Mouse (Mus musculus): ENCODE results near the gene Chst8. TPM values are rescaled to one million over a fixed set of nuclear protein-coding genes. Genes with fewer than 3 reads are reported as not detected.
A peak's percentile ranks its signal among the peaks of the same experiment; 100 is the strongest.

Gene Chst8
- polyA plus RNA-seq, 1 experiment from 2014 or later: 0.47 TPM

DNA sequence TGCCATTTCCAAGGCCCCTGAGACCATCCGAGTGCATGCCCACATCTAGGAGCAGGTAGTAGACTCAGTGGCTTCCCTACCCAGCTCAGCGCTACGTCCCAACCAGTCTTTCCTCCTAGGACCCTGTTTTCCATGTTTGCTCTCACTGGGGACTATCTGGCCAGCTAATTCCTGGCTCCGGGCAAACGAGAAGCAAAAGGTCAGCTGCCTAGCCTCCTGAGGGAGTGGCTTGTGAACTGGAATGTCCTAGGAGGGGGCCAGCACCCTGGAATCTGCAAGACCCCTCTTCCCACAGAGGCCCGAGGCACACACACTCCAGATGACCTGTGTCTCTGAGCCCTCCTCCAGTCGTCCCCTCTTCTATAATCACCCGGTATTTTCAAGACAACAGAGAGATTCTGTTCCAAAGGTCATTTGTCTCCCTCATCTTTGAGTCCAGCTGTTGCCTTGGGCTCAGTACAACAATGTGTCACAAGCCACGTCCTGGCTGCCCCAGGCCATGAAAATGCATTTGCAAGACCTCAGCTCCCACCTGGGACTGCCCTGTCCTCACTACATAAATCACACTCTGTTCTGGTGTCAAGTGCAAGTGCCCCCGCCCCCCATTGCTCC is 60.3 kb downstream of the Chst8 start:
- Histone ChIP-seq H3K4me1 (ENCODE audit: insufficient read depth) (no peaks in the 10 kb centered on the region), H3K27me3 (ENCODE audit: insufficient read depth, low read length) (no peaks in the 10 kb centered on the region), H3K4me3 (ENCODE audit: low read depth, low read length) (no peak overlapping the region), H3K9me3 (ENCODE audit: low read length) (no peaks in the 10 kb centered on the region), H3K27ac (ENCODE audit: low read depth) (no peak overlapping the region), H3K9ac (replicated peaks) (no peak overlapping the region), H3K36me3 (replicated peaks; ENCODE audit: insufficient read depth, low read length) (no peaks in the 10 kb centered on the region), H3K4me2 (ENCODE audit: low read depth, low read length) (no peak overlapping the region)
- 41% methylated on average over 10 of the region's 10 CpGs for WGBS (ENCODE audit: insufficient replicate concordance)
- no peak for ATAC-seq
- DNase-seq: no peak
- no peak for TF ChIP-seq CTCF (IDR thresholded peaks at IDR 0.05; ENCODE audit: low read depth)
- TF ChIP-seq EP300 (IDR thresholded peaks at IDR 0.05; ENCODE audit: low read depth): no peak

GRCm38 (mm10) chr7:34750350-34750749 is 62.2 kb downstream of the Chst8 start:
- H3K9me3 ChIP-seq (ENCODE audit: low read length): no peaks in the 10 kb centered on the region
- 71% methylated on average over 7 of the region's 7 CpGs for WGBS (ENCODE audit: insufficient replicate concordance)
- TF ChIP-seq EP300 (IDR thresholded peaks at IDR 0.05; ENCODE audit: low read depth) (no peak), CTCF (IDR thresholded peaks at IDR 0.05; ENCODE audit: low read depth) (no peak)
- H3K9ac ChIP-seq (replicated peaks): no peak overlapping the region
- no peaks in the 10 kb centered on the region for H3K27me3 ChIP-seq (ENCODE audit: insufficient read depth, low read length)
- H3K4me2 ChIP-seq (ENCODE audit: low read depth, low read length): no peak overlapping the region
- H3K4me3 ChIP-seq (ENCODE audit: low read depth, low read length): no peak overlapping the region
- no peak overlapping the region for H3K27ac ChIP-seq (ENCODE audit: low read depth)
- no peaks in the 10 kb centered on the region for H3K4me1 ChIP-seq (ENCODE audit: insufficient read depth)
- no peaks in the 10 kb centered on the region for H3K36me3 ChIP-seq (replicated peaks; ENCODE audit: insufficient read depth, low read length)
- ATAC-seq (no peak), DNase-seq (no peak)

- Histone ChIP-seq H3K4me1 (ENCODE audit: insufficient read depth) (no peaks in the 10 kb centered on the region), H3K27ac (ENCODE audit: low read depth) (no peak overlapping the region), H3K36me3 (replicated peaks; ENCODE audit: insufficient read depth, low read length) (no peaks in the 10 kb centered on the region), H3K4me3 (ENCODE audit: low read depth, low read length) (no peak overlapping the region), H3K9ac (replicated peaks) (no peak overlapping the region), H3K4me2 (ENCODE audit: low read depth, low read length) (no peak overlapping the region), H3K27me3 (ENCODE audit: insufficient read depth, low read length) (no peaks in the 10 kb centered on the region), H3K9me3 (ENCODE audit: low read length) (no peaks in the 10 kb centered on the region)
- TF ChIP-seq EP300 (IDR thresholded peaks at IDR 0.05; ENCODE audit: low read depth): no peak
- peak; percentile 53 for TF ChIP-seq CTCF (IDR thresholded peaks at IDR 0.05; ENCODE audit: low read depth)
- DNase-seq: peak; percentile 29
- ATAC-seq: no peak
- WGBS (ENCODE audit: insufficient replicate concordance): 47% methylated on average over 3 of the region's 3 CpGs
Observed at GRCm38 (mm10) chr7:34749753-34750152, 62.8 kb downstream of the Chst8 start.

DNA sequence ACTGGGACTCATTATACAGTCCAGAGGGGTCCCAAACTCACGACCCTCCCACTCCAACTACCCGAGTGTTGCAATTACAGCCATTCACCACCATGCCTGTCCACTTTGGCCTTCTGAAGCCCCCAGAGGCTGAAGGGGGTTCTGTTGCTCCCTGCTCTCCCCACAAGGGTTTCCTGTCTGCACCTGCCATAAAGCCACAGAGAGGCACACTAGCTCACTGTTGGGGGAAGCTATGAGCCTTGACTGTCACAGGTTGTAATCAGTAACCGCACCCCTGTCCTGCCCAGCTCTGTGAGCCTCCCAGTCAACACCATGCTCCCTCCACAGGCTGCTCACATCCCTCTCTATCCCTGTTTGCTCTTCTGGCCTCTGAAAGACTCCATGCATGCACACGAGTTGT is 64.0 kb downstream of the Chst8 start:
- no peaks in the 10 kb centered on the region for H3K36me3 ChIP-seq (replicated peaks; ENCODE audit: insufficient read depth, low read length)
- H3K9ac ChIP-seq (replicated peaks): no peak overlapping the region
- H3K9me3 ChIP-seq (ENCODE audit: low read length): no peaks in the 10 kb centered on the region
- H3K27me3 ChIP-seq (ENCODE audit: insufficient read depth, low read length): no peaks in the 10 kb centered on the region
- H3K4me1 ChIP-seq (ENCODE audit: insufficient read depth): no peaks in the 10 kb centered on the region
- no peak for ATAC-seq
- TF ChIP-seq EP300 (IDR thresholded peaks at IDR 0.05; ENCODE audit: low read depth) (no peak), CTCF (IDR thresholded peaks at IDR 0.05; ENCODE audit: low read depth) (no peak)
- DNase-seq: no peak
- 59% methylated on average over 4 of the region's 4 CpGs for WGBS (ENCODE audit: insufficient replicate concordance)
- H3K27ac ChIP-seq (ENCODE audit: low read depth): no peak overlapping the region
- H3K4me2 ChIP-seq (ENCODE audit: low read depth, low read length): no peak overlapping the region
- H3K4me3 ChIP-seq (ENCODE audit: low read depth, low read length): no peak overlapping the region

DNA sequence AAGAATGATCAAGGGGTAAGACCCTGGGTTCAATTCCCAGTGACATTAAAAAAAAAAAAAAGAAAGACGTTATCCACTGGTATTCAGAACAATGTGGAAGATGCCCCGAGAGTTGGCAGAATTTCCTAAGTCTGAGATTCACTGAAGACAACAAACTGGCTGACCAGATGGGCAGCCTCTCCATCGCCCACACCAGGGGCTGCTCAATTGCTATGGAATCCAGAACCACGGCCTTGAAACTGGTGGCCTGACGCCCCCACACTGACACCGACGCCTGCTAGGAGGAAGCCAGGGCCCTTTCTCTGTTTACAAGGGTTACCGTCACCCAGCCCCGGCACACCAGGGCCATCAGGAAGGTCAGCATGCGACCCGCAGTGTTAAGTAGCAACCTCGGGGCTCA is 64.8 kb downstream of the Chst8 start:
- Histone ChIP-seq H3K27me3 (ENCODE audit: insufficient read depth, low read length) (no peaks in the 10 kb centered on the region), H3K4me2 (ENCODE audit: low read depth, low read length) (no peak overlapping the region), H3K4me3 (ENCODE audit: low read depth, low read length) (no peak overlapping the region), H3K27ac (ENCODE audit: low read depth) (no peak overlapping the region), H3K9me3 (ENCODE audit: low read length) (no peaks in the 10 kb centered on the region), H3K4me1 (ENCODE audit: insufficient read depth) (no peaks in the 10 kb centered on the region), H3K36me3 (replicated peaks; ENCODE audit: insufficient read depth, low read length) (no peaks in the 10 kb centered on the region), H3K9ac (replicated peaks) (no peak overlapping the region)
- DNase-seq (no peak), ATAC-seq (no peak)
- TF ChIP-seq CTCF (IDR thresholded peaks at IDR 0.05; ENCODE audit: low read depth) (no peak), EP300 (IDR thresholded peaks at IDR 0.05; ENCODE audit: low read depth) (no peak)
- WGBS (ENCODE audit: insufficient replicate concordance): 59% methylated on average over 12 of the region's 12 CpGs

- Histone ChIP-seq H3K27ac (ENCODE audit: low read depth) (no peak overlapping the region), H3K27me3 (ENCODE audit: insufficient read depth, low read length) (no peaks in the 10 kb centered on the region), H3K4me2 (ENCODE audit: low read depth, low read length) (no peak overlapping the region), H3K4me3 (ENCODE audit: low read depth, low read length) (no peak overlapping the region), H3K36me3 (replicated peaks; ENCODE audit: insufficient read depth, low read length) (no peaks in the 10 kb centered on the region), H3K9me3 (ENCODE audit: low read length) (no peaks in the 10 kb centered on the region), H3K9ac (replicated peaks) (no peak overlapping the region), H3K4me1 (ENCODE audit: insufficient read depth) (no peaks in the 10 kb centered on the region)
- ATAC-seq (no peak), DNase-seq (no peak)
- no peak for TF ChIP-seq CTCF (IDR thresholded peaks at IDR 0.05; ENCODE audit: low read depth)
- no peak for TF ChIP-seq EP300 (IDR thresholded peaks at IDR 0.05; ENCODE audit: low read depth)
- 36% methylated on average over 6 of the region's 6 CpGs for WGBS (ENCODE audit: insufficient replicate concordance)
Observed at GRCm38 (mm10) chr7:34746586-34746985, 65.9 kb downstream of the Chst8 start.

DNA sequence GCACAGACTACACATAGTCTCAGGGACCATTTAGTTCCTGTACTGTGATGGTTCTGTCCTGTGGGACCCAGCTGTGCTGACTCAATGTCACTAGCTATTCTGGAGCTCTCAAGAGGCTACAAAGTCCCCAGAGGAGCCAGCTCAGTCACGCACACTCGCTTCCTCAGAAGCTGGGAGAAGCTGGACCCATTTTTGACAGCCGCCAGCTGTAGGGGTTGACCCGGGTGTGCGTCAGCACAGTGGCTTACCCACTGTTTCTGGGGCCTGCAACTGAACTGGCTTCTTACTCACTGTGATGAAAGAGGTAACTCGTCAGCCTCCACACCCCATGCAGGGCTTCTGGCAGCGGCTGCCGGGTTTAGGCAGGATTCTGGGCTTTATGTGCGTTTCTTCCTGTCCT is 66.3 kb downstream of the Chst8 start:
- no peak for ATAC-seq
- Histone ChIP-seq H3K4me2 (ENCODE audit: low read depth, low read length) (no peak overlapping the region), H3K27me3 (ENCODE audit: insufficient read depth, low read length) (no peaks in the 10 kb centered on the region), H3K9ac (replicated peaks) (no peak overlapping the region), H3K9me3 (ENCODE audit: low read length) (no peaks in the 10 kb centered on the region), H3K4me1 (ENCODE audit: insufficient read depth) (no peaks in the 10 kb centered on the region), H3K36me3 (replicated peaks; ENCODE audit: insufficient read depth, low read length) (no peaks in the 10 kb centered on the region), H3K27ac (ENCODE audit: low read depth) (no peak overlapping the region), H3K4me3 (ENCODE audit: low read depth, low read length) (no peak overlapping the region)
- DNase-seq: no peak
- WGBS (ENCODE audit: insufficient replicate concordance): 55% methylated on average over 9 of the region's 9 CpGs
- TF ChIP-seq EP300 (IDR thresholded peaks at IDR 0.05; ENCODE audit: low read depth): no peak
- TF ChIP-seq CTCF (IDR thresholded peaks at IDR 0.05; ENCODE audit: low read depth): no peak

Measured in liver, postnatal 0 days (tissue).